Comparison of ENCODE assay signal across 8 mouse cellular contexts in the genomic region with DNA sequence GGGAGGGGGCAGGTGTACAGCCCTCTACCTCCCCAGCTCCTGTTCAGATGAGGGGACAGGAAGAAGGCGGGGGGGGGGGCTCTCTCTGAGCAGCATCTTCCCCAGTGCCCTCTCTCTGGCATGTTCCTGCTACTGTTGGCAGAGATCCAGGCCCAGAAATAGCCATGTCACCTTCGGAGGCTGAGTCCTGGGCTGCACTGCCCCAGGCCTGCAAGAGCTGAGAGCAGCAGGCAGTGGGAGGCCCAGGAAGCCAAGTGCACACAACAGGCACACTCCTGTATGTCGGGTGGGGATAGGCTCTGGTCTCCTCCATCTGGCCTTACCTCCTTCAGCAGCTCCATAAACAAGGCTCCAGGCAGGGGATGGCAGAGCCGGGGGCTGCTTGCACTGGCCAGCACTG. TPM values are rescaled to one million over a fixed set of nuclear protein-coding genes. Genes with fewer than 3 reads are reported as not detected.
DNase-seq lines count a peak whose midpoint lies in the region; ATAC-seq lines count a peak whose summit lies in the region.

No protein-coding gene starts in this region.

- no peaks in the 10 kb centered on the region for H3K9me3 ChIP-seq in heart, embryonic 10.5 days

- H3K27ac ChIP-seq in heart, embryonic 10.5 days = peak overlapping the region; percentile 89

- H3K4me3 ChIP-seq in heart, embryonic 10.5 days = peak overlapping the region; percentile 22

- ATAC-seq in cerebellum, adult (ENCODE audit: insufficient number of reproducible peaks, low FRiP score, low TSS enrichment) = no peak
- ATAC-seq in activated CD4-positive, CD25-positive, alpha-beta regulatory T cell, adult 4 months = no peak

- H3K36me3 ChIP-seq in heart, embryonic 10.5 days = no peaks in the 10 kb centered on the region

- H3K4me1 ChIP-seq in heart, embryonic 10.5 days = peaks cover 52% of the 10 kb centered on the region

- peak; percentile 71 to 72 for DNase-seq in cerebellum, postnatal 10 days
- DNase-seq in MN1 (ENCODE audit: low spot score) = peak; percentile 81
- peak; percentile 85 for DNase-seq in heart, embryonic 10.5 days (ENCODE audit: low spot score)
- peak; percentile 53 to 56 for DNase-seq in kidney, postnatal 36 days
- DNase-seq in T-cell, adult 2 months (ENCODE audit: low spot score) = no peak
- no peak for DNase-seq in ovary, postnatal 36 days (ENCODE audit: low spot score)

- H3K27me3 ChIP-seq in heart, embryonic 10.5 days (ENCODE audit: insufficient read depth, poor library complexity, severe bottlenecking) = peaks cover 30% of the 10 kb centered on the region

- 33% methylated on average over 4 of the region's 4 CpGs for WGBS in heart, embryonic 10.5 days

RNA-seq across cellular contexts. Expression of a gene that starts 16.7 kb away (rescaled TPM):
- polyA plus RNA-seq in heart, embryonic 10.5 days (2016; fragmentation: Nextera tagmentation; extraction: Ambion mirVana) = 0.53 and 1.0 TPM in 2 replicates
- polyA plus RNA-seq in activated CD4-positive, CD25-positive, alpha-beta regulatory T cell, adult 4 months (2017; shearing (Covaris generic)) = not detected

Comparison
In these comparisons a context has a peak if more than half of its experiments do, and no peak if none do; other contexts are left out.
1. DNase-seq: peak in cerebellum, postnatal 10 days (2 of 2), MN1 (single experiment), heart, embryonic 10.5 days (single experiment) and kidney, postnatal 36 days (2 of 2); none in T-cell, adult 2 months (single experiment) and ovary, postnatal 36 days (single experiment).